Mouse (Mus musculus) C2C12 (cell line): ENCODE data around the gene 9530077C05Rik. TPM values are rescaled to one million over a fixed set of nuclear protein-coding genes. Genes with fewer than 3 reads are reported as not detected.

ENCODE experiments used
- H3K27me3 ChIP-seq: one replicate; pipeline ENCODE4 v1.6.1; 2011; ENCODE audit not compliant: control insufficient read depth, insufficient read depth, insufficient read length
- H3K36me3 ChIP-seq: one replicate; pipeline ENCODE4 v1.6.1; 2011; ENCODE audit not compliant: control insufficient read depth, insufficient read depth
- H3K4me3 ChIP-seq: one replicate; pipeline ENCODE4 v1.5.1; 2011; ENCODE audit warnings: mild to moderate bottlenecking, control low read depth; ENCODE audit not compliant: poor library complexity, insufficient read depth, severe bottlenecking
- H3K79me2 ChIP-seq: one replicate; pipeline ENCODE4 v1.6.1; 2011; ENCODE audit not compliant: control insufficient read depth, insufficient read depth
- H3K79me3 ChIP-seq: one replicate; pipeline ENCODE4 v1.6.1; 2011; ENCODE audit warnings: low read depth, control low read depth
- H3ac ChIP-seq: one replicate; pipeline ENCODE3; 2011; ENCODE audit warnings: low read depth; ENCODE audit not compliant: control insufficient read depth, insufficient read length
- CEBPB ChIP-seq: IDR thresholded peaks from one replicate; pipeline ENCODE4 v1.6.1; 2011; ENCODE audit warnings: low read depth, mild to moderate bottlenecking, control low read depth, moderate library complexity
- CTCF ChIP-seq: IDR thresholded peaks from one replicate; pipeline ENCODE4 v1.5.1; 2011; ENCODE audit not compliant: control insufficient read depth, insufficient read depth, insufficient read length
- FOSL1 ChIP-seq: IDR thresholded peaks from one replicate; pipeline ENCODE4 v1.8.0; 2011; ENCODE audit warnings: mild to moderate bottlenecking, low read length; ENCODE audit not compliant: poor library complexity, insufficient read depth, severe bottlenecking
- MAX ChIP-seq: IDR thresholded peaks from one replicate; pipeline ENCODE4 v1.6.1; 2011; ENCODE audit warnings: mild to moderate bottlenecking, control low read depth
- MYOD1 ChIP-seq: IDR thresholded peaks from one replicate; pipeline ENCODE4 v1.6.1; 2011; ENCODE audit warnings: low read depth; ENCODE audit not compliant: control insufficient read depth, insufficient read length
- MYOG ChIP-seq: IDR thresholded peaks from one replicate; pipeline ENCODE4 v1.6.1; 2011; ENCODE audit not compliant: control insufficient read depth, insufficient read length; ENCODE audit errors: extremely low read depth
- USF1 ChIP-seq: IDR thresholded peaks from one replicate; pipeline ENCODE4 v1.6.1; 2011; ENCODE audit warnings: low read depth, mild to moderate bottlenecking, control low read depth, moderate library complexity
- polyA plus RNA-seq: library from polyadenylated mRNA; unstranded; fragments of >200 nt; fragmentation: generic; extraction: Trizol; gene quantifications from one replicate; pipeline ENCODE4 v1.2.1, GENCODE M21; 2012; ENCODE audit warnings: missing spikeins

Gene 9530077C05Rik
- polyA plus RNA-seq, 1 experiment: 1.0 TPM

GRCm38 (mm10) chr9:22423507-22423906 lies 12.2 kb downstream of the 9530077C05Rik start:
- H3K79me3 ChIP-seq: no peaks in the 10 kb centered on the region
- H3ac ChIP-seq: no peak overlapping the region
- H3K36me3 ChIP-seq: no peaks in the 10 kb centered on the region
- no peaks in the 10 kb centered on the region for H3K79me2 ChIP-seq
- TF ChIP-seq CEBPB: no peak
- TF ChIP-seq USF1: no peak
- TF ChIP-seq MAX: no peak
- no peak for TF ChIP-seq MYOD1
- TF ChIP-seq CTCF: no peak
- no peak for TF ChIP-seq MYOG
- no peak for TF ChIP-seq FOSL1
- no peaks in the 10 kb centered on the region for H3K27me3 ChIP-seq
- H3K4me3 ChIP-seq: no peak overlapping the region

- Histone ChIP-seq H3K79me2 (no peaks in the 10 kb centered on the region), H3K36me3 (no peaks in the 10 kb centered on the region), H3ac (no peak overlapping the region), H3K27me3 (no peaks in the 10 kb centered on the region), H3K4me3 (no peak overlapping the region), H3K79me3 (no peaks in the 10 kb centered on the region)
- TF ChIP-seq CTCF (no peak), FOSL1 (no peak), MAX (no peak), MYOD1 (no peak), CEBPB (no peak), USF1 (no peak), MYOG (no peak)
These were observed 12.9 kb downstream of the 9530077C05Rik start for GRCm38 (mm10) chr9:22424196-22424595.

DNA sequence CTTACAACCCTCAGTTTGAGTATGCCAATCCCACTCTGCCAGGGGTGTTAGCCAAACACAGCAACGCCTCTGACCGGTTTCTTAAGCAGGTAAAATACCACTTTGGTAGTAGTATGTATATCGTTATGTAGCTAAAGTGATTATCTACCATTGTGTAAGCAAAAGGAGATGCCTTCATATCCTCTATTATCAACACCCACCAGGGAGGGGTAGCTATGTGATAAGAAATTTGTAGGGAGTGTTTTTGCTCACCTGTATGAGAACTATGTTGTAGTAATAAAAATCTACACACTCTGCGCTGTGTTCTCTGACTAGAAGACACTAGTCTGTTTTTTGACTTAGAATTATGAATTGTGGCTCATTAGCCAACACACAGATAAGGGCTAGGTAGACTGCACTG lies 13.4 kb downstream of the 9530077C05Rik start:
- TF ChIP-seq CEBPB (no peak), MAX (no peak), USF1 (no peak), MYOG (no peak), MYOD1 (no peak), CTCF (no peak), FOSL1 (no peak)
- H3ac ChIP-seq: no peak overlapping the region
- H3K27me3 ChIP-seq: no peaks in the 10 kb centered on the region
- no peaks in the 10 kb centered on the region for H3K36me3 ChIP-seq
- H3K79me2 ChIP-seq: no peaks in the 10 kb centered on the region
- no peaks in the 10 kb centered on the region for H3K79me3 ChIP-seq
- H3K4me3 ChIP-seq: no peak overlapping the region

- no peak overlapping the region for H3ac ChIP-seq
- no peak overlapping the region for H3K4me3 ChIP-seq
- H3K79me3 ChIP-seq: no peaks in the 10 kb centered on the region
- H3K36me3 ChIP-seq: no peaks in the 10 kb centered on the region
- TF ChIP-seq CTCF (no peak), MYOD1 (no peak), CEBPB (no peak), MAX (no peak), FOSL1 (no peak), MYOG (no peak), USF1 (no peak)
- H3K79me2 ChIP-seq: no peaks in the 10 kb centered on the region
- H3K27me3 ChIP-seq: no peaks in the 10 kb centered on the region
These were observed 16.8 kb downstream of the 9530077C05Rik start for GRCm38 (mm10) chr9:22428028-22428665.

DNA sequence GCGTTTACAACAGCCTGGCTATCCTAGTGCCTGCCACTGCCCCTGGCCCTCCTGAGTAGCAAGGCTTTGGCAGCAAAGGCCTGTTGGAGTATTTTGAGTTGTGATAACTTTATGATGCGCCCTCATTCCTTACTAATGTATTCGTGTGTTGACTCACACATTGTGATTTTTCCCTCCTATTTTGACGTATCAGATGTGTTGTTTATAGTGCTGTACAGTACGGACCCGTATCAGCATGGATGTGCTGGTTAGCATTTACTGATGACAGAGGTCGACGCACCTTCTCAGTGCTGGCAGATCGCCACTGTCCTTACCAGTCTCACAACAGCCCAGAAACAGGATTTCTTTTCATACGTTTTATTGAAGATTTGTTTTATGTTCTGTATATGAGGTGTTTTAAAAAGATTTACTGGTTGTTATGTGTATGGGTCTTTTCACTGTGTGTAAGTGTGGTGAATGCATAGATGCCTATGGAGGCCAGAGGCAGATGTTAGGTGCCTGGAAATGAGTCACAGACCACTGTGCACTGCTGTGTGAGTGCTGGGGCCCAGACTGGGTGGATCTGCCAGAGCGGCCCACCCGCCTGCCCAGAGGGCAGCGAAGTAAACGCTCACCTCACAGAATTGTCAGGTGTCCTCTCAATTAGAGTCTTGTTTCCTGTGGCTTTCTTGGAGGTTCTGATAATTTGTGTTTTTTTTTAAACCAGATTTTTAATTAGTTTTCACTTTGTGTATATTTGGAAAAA lies 17.5 kb downstream of the 9530077C05Rik start:
- no peaks in the 10 kb centered on the region for H3K27me3 ChIP-seq
- H3K79me3 ChIP-seq: no peaks in the 10 kb centered on the region
- TF ChIP-seq FOSL1 (no peak), MYOD1 (no peak), MAX (no peak), MYOG (no peak), CEBPB (no peak), USF1 (no peak), CTCF (no peak)
- no peak overlapping the region for H3K4me3 ChIP-seq
- H3ac ChIP-seq: no peak overlapping the region
- H3K36me3 ChIP-seq: no peaks in the 10 kb centered on the region
- H3K79me2 ChIP-seq: no peaks in the 10 kb centered on the region
